Mouse (Mus musculus): ENCODE data around the gene Dgki. TPM values are rescaled to one million over a fixed set of nuclear protein-coding genes. Genes with fewer than 3 reads are reported as not detected.

Dgki gene
- polyA plus RNA-seq, 1 experiment from 2014 or later, result 9.6 TPM

- no peak overlapping the region for H3K4me3 ChIP-seq (replicated peaks; ENCODE audit: low read length)
- ATAC-seq (ENCODE audit: low FRiP score) (peak; percentile 60; the same call in 1 of the 2 replicates), DNase-seq (ENCODE audit: low spot score) (no peak)
- no peak overlapping the region for H3K4me2 ChIP-seq (replicated peaks)
- H3K36me3 ChIP-seq (replicated peaks; ENCODE audit: control insufficient read depth, insufficient read depth), result no peaks in the 10 kb centered on the region
- H3K4me1 ChIP-seq (replicated peaks; ENCODE audit: control insufficient read depth, insufficient read depth, low read length), result 0 out of 2 replicates have a peak, but pooled peaks cover 9% of the 10 kb centered on the region
- no peak overlapping the region for H3K9ac ChIP-seq
- 6% methylated on average over 8 of the region's 8 CpGs for WGBS
- H3K9me3 ChIP-seq (ENCODE audit: control insufficient read depth, low read length), result no peaks in the 10 kb centered on the region
- H3K27me3 ChIP-seq (ENCODE audit: control insufficient read depth, insufficient read depth, low read length), result no peaks in the 10 kb centered on the region
- peak overlapping the region; percentile 69 for H3K27ac ChIP-seq
Measured at GRCm38 (mm10) chr6:36903159-36903794, 396.7 kb downstream of the Dgki start.

GRCm38 (mm10) chr6:36899872-36900271 is 400.1 kb downstream of the Dgki start:
- 0 out of 2 replicates have a peak, but pooled peaks cover 9% of the 10 kb centered on the region for H3K4me1 ChIP-seq (replicated peaks; ENCODE audit: control insufficient read depth, insufficient read depth, low read length)
- ATAC-seq (ENCODE audit: low FRiP score) (no peak), DNase-seq (ENCODE audit: low spot score) (no peak)
- no peak overlapping the region for H3K4me2 ChIP-seq (replicated peaks)
- no peaks in the 10 kb centered on the region for H3K9me3 ChIP-seq (ENCODE audit: control insufficient read depth, low read length)
- no peaks in the 10 kb centered on the region for H3K36me3 ChIP-seq (replicated peaks; ENCODE audit: control insufficient read depth, insufficient read depth)
- no peak overlapping the region for H3K4me3 ChIP-seq (replicated peaks; ENCODE audit: low read length)
- H3K27ac ChIP-seq, result no peak overlapping the region
- WGBS, result 91% methylated on average over 4 of the region's 4 CpGs
- no peak overlapping the region for H3K9ac ChIP-seq
- H3K27me3 ChIP-seq (ENCODE audit: control insufficient read depth, insufficient read depth, low read length), result no peaks in the 10 kb centered on the region

- no peak overlapping the region for H3K4me3 ChIP-seq (replicated peaks; ENCODE audit: low read length)
- H3K27ac ChIP-seq, result no peak overlapping the region
- H3K9ac ChIP-seq, result no peak overlapping the region
- H3K9me3 ChIP-seq (ENCODE audit: control insufficient read depth, low read length), result no peaks in the 10 kb centered on the region
- ATAC-seq (ENCODE audit: low FRiP score), result no peak
- WGBS, result 90% methylated on average over 6 of the region's 6 CpGs
- 0 out of 2 replicates have a peak, but pooled peaks cover 7% of the 10 kb centered on the region for H3K4me1 ChIP-seq (replicated peaks; ENCODE audit: control insufficient read depth, insufficient read depth, low read length)
- no peaks in the 10 kb centered on the region for H3K27me3 ChIP-seq (ENCODE audit: control insufficient read depth, insufficient read depth, low read length)
- DNase-seq (ENCODE audit: low spot score), result no peak
- H3K36me3 ChIP-seq (replicated peaks; ENCODE audit: control insufficient read depth, insufficient read depth), result no peaks in the 10 kb centered on the region
- no peak overlapping the region for H3K4me2 ChIP-seq (replicated peaks)
Measured at GRCm38 (mm10) chr6:36898412-36898811, 401.6 kb downstream of the Dgki start.

GRCm38 (mm10) chr6:36897616-36898149 is 402.3 kb downstream of the Dgki start:
- H3K4me2 ChIP-seq (replicated peaks), result no peak overlapping the region
- H3K27me3 ChIP-seq (ENCODE audit: control insufficient read depth, insufficient read depth, low read length), result no peaks in the 10 kb centered on the region
- no peak overlapping the region for H3K9ac ChIP-seq
- ATAC-seq (ENCODE audit: low FRiP score) (no peak), DNase-seq (ENCODE audit: low spot score) (no peak)
- H3K9me3 ChIP-seq (ENCODE audit: control insufficient read depth, low read length), result no peaks in the 10 kb centered on the region
- H3K4me1 ChIP-seq (replicated peaks; ENCODE audit: control insufficient read depth, insufficient read depth, low read length), result no peaks in the 10 kb centered on the region
- 79% methylated on average over 3 of the region's 3 CpGs for WGBS
- no peaks in the 10 kb centered on the region for H3K36me3 ChIP-seq (replicated peaks; ENCODE audit: control insufficient read depth, insufficient read depth)
- H3K4me3 ChIP-seq (replicated peaks; ENCODE audit: low read length), result no peak overlapping the region
- H3K27ac ChIP-seq, result no peak overlapping the region

- H3K27ac ChIP-seq, result no peak overlapping the region
- no peak overlapping the region for H3K4me2 ChIP-seq (replicated peaks)
- H3K27me3 ChIP-seq (ENCODE audit: control insufficient read depth, insufficient read depth, low read length), result no peaks in the 10 kb centered on the region
- 74% methylated on average over 2 of the region's 2 CpGs for WGBS
- no peak overlapping the region for H3K9ac ChIP-seq
- no peak overlapping the region for H3K4me3 ChIP-seq (replicated peaks; ENCODE audit: low read length)
- H3K4me1 ChIP-seq (replicated peaks; ENCODE audit: control insufficient read depth, insufficient read depth, low read length), result no peaks in the 10 kb centered on the region
- H3K36me3 ChIP-seq (replicated peaks; ENCODE audit: control insufficient read depth, insufficient read depth), result no peaks in the 10 kb centered on the region
- DNase-seq (ENCODE audit: low spot score) (no peak), ATAC-seq (ENCODE audit: low FRiP score) (no peak)
- H3K9me3 ChIP-seq (ENCODE audit: control insufficient read depth, low read length), result no peaks in the 10 kb centered on the region
Measured at GRCm38 (mm10) chr6:36896656-36897055, 403.3 kb downstream of the Dgki start.

- no peak overlapping the region for H3K9ac ChIP-seq
- no peak overlapping the region for H3K4me3 ChIP-seq (replicated peaks; ENCODE audit: low read length)
- H3K27ac ChIP-seq, result no peak overlapping the region
- H3K4me1 ChIP-seq (replicated peaks; ENCODE audit: control insufficient read depth, insufficient read depth, low read length), result peaks cover 10% of the 10 kb centered on the region; the same call in 1 of the 2 replicates
- DNase-seq (ENCODE audit: low spot score), result no peak
- H3K36me3 ChIP-seq (replicated peaks; ENCODE audit: control insufficient read depth, insufficient read depth), result no peaks in the 10 kb centered on the region
- WGBS, result 71% methylated on average over 5 of the region's 5 CpGs
- no peaks in the 10 kb centered on the region for H3K27me3 ChIP-seq (ENCODE audit: control insufficient read depth, insufficient read depth, low read length)
- H3K4me2 ChIP-seq (replicated peaks), result no peak overlapping the region
- no peak for ATAC-seq (ENCODE audit: low FRiP score)
- no peaks in the 10 kb centered on the region for H3K9me3 ChIP-seq (ENCODE audit: control insufficient read depth, low read length)
Measured at GRCm38 (mm10) chr6:36891820-36892219, 408.2 kb downstream of the Dgki start.

GRCm38 (mm10) chr6:36890776-36891175 is 409.2 kb downstream of the Dgki start:
- DNase-seq (ENCODE audit: low spot score) (no peak), ATAC-seq (ENCODE audit: low FRiP score) (no peak)
- WGBS, result 60% methylated on average over 2 of the region's 2 CpGs
- Histone ChIP-seq H3K36me3 (replicated peaks; ENCODE audit: control insufficient read depth, insufficient read depth) (no peaks in the 10 kb centered on the region), H3K9me3 (ENCODE audit: control insufficient read depth, low read length) (no peaks in the 10 kb centered on the region), H3K4me2 (replicated peaks) (no peak overlapping the region), H3K27me3 (ENCODE audit: control insufficient read depth, insufficient read depth, low read length) (no peaks in the 10 kb centered on the region), H3K4me3 (replicated peaks; ENCODE audit: low read length) (no peak overlapping the region), H3K27ac (0 out of 2 replicates have a peak overlapping the region, but pooled peaks have one; percentile 53), H3K9ac (no peak overlapping the region), H3K4me1 (replicated peaks; ENCODE audit: control insufficient read depth, insufficient read depth, low read length) (peaks cover 10% of the 10 kb centered on the region; the same call in 1 of the 2 replicates)

- H3K4me1 ChIP-seq (replicated peaks; ENCODE audit: control insufficient read depth, insufficient read depth, low read length), result peaks cover 10% of the 10 kb centered on the region; the same call in 1 of the 2 replicates
- ATAC-seq (ENCODE audit: low FRiP score), result no peak
- peak; percentile 71 for DNase-seq (ENCODE audit: low spot score)
- WGBS, result 14% methylated on average over 5 of the region's 5 CpGs
- peak overlapping the region; percentile 59; the same call in 1 of the 2 replicates for H3K27ac ChIP-seq
- no peak overlapping the region for H3K4me2 ChIP-seq (replicated peaks)
- no peaks in the 10 kb centered on the region for H3K27me3 ChIP-seq (ENCODE audit: control insufficient read depth, insufficient read depth, low read length)
- no peak overlapping the region for H3K4me3 ChIP-seq (replicated peaks; ENCODE audit: low read length)
- no peak overlapping the region for H3K9ac ChIP-seq
- no peaks in the 10 kb centered on the region for H3K36me3 ChIP-seq (replicated peaks; ENCODE audit: control insufficient read depth, insufficient read depth)
- H3K9me3 ChIP-seq (ENCODE audit: control insufficient read depth, low read length), result no peaks in the 10 kb centered on the region
Measured at GRCm38 (mm10) chr6:36890296-36890695, 409.7 kb downstream of the Dgki start.

GRCm38 (mm10) chr6:36881309-36881708 is 418.7 kb downstream of the Dgki start:
- H3K27ac ChIP-seq, result peak overlapping the region; percentile 41; the same call in 1 of the 2 replicates
- 15% methylated on average over 4 of the region's 4 CpGs for WGBS
- H3K4me3 ChIP-seq (replicated peaks; ENCODE audit: low read length), result no peak overlapping the region
- peaks cover 12% of the 10 kb centered on the region for H3K4me1 ChIP-seq (replicated peaks; ENCODE audit: control insufficient read depth, insufficient read depth, low read length)
- H3K27me3 ChIP-seq (ENCODE audit: control insufficient read depth, insufficient read depth, low read length), result no peaks in the 10 kb centered on the region
- peak; percentile 61; the same call in 1 of the 2 replicates for ATAC-seq (ENCODE audit: low FRiP score)
- DNase-seq (ENCODE audit: low spot score), result no peak
- no peaks in the 10 kb centered on the region for H3K9me3 ChIP-seq (ENCODE audit: control insufficient read depth, low read length)
- no peak overlapping the region for H3K4me2 ChIP-seq (replicated peaks)
- H3K9ac ChIP-seq, result no peak overlapping the region
- H3K36me3 ChIP-seq (replicated peaks; ENCODE audit: control insufficient read depth, insufficient read depth), result no peaks in the 10 kb centered on the region
